Mouse (Mus musculus) spleen, adult 2 months (tissue): ENCODE results near the gene Man2a1.

Source experiments
- CTCF ChIP-seq: fragments of 200-500 bp; IDR thresholded peaks from 2 replicates; pipeline ENCODE4 v1.5.1; 2011; ENCODE audit warnings: mild to moderate bottlenecking, inconsistent platforms; ENCODE audit not compliant: insufficient read depth, insufficient read length, insufficient replicate concordance; ENCODE audit errors: extremely low read depth
- POLR2A ChIP-seq: fragments of 200-500 bp; IDR thresholded peaks from 2 replicates; pipeline ENCODE4 v1.6.1; 2011; ENCODE audit warnings: low read depth, low read length, inconsistent platforms

- TF ChIP-seq POLR2A (no peak), CTCF (no peak)
Measured at GRCm38 (mm10) chr17:64748131-64748530, 147.6 kb downstream of the Man2a1 start.
